Mouse (Mus musculus) hindbrain, embryonic 13.5 days (tissue): ENCODE results near the gene Uchl5. TPM values are rescaled to one million over a fixed set of nuclear protein-coding genes. Genes with fewer than 3 reads are reported as not detected.

Experiments
- ATAC-seq: fragments of 200-750 bp; cut with Nextera tagmentation; 2 replicates; pipeline ENCODE4 v1.8.0; 2017; ENCODE audit warnings: moderate TSS enrichment; ENCODE audit not compliant: low FRiP score
- H3K27ac ChIP-seq: fragments of 300-500 bp; sonication (generic); 2 replicates; pipeline ENCODE4 v1.5.1; 2015; ENCODE audit warnings: inconsistent platforms, mild to moderate bottlenecking, moderate library complexity
- H3K27me3 ChIP-seq: fragments of 300-500 bp; sonication (generic); 2 replicates; pipeline ENCODE4 v1.6.1; 2015; ENCODE audit warnings: mild to moderate bottlenecking, inconsistent platforms
- H3K36me3 ChIP-seq: fragments of 300-500 bp; sonication (generic); 2 replicates; pipeline ENCODE4 v1.6.1; 2015; ENCODE audit warnings: mild to moderate bottlenecking, inconsistent platforms
- H3K4me1 ChIP-seq: fragments of 300-500 bp; sonication (generic); replicated peaks from 2 replicates; pipeline ENCODE4 v1.6.1; 2015; ENCODE audit warnings: inconsistent platforms
- H3K4me2 ChIP-seq: fragments of 300-500 bp; sonication (generic); 2 replicates; pipeline ENCODE4 v1.6.1; 2015; ENCODE audit warnings: inconsistent platforms, mild to moderate bottlenecking, moderate library complexity
- H3K4me3 ChIP-seq: fragments of 300-500 bp; sonication (generic); 2 replicates; pipeline ENCODE4 v1.5.1; 2015; ENCODE audit warnings: mild to moderate bottlenecking, inconsistent platforms
- H3K9ac ChIP-seq: fragments of 300-500 bp; sonication (generic); 2 replicates; pipeline ENCODE4 v1.6.1; 2015; ENCODE audit warnings: mild to moderate bottlenecking, inconsistent platforms
- H3K9me3 ChIP-seq: fragments of 300-500 bp; sonication (generic); 2 replicates; pipeline ENCODE4 v1.6.1; 2016; ENCODE audit warnings: inconsistent platforms
- WGBS: fragments of 180-500 bp; shearing (Covaris S2); methylation state at CpG from one replicate; pipeline ENCODE4 v1.1.7; 2015; 5-methylcytosine and 5-hydroxymethylcytosine counted together
- polyA plus RNA-seq: library from polyadenylated mRNA; unstranded; fragments of >200 nt; fragmentation: Nextera tagmentation; extraction: Ambion mirVana; gene quantifications from 2 replicates; pipeline ENCODE4 v1.2.1, GENCODE M21; 2015

Uchl5 gene
- polyA plus RNA-seq, 1 experiment from 2014 or later, result 65.9 TPM

DNA sequence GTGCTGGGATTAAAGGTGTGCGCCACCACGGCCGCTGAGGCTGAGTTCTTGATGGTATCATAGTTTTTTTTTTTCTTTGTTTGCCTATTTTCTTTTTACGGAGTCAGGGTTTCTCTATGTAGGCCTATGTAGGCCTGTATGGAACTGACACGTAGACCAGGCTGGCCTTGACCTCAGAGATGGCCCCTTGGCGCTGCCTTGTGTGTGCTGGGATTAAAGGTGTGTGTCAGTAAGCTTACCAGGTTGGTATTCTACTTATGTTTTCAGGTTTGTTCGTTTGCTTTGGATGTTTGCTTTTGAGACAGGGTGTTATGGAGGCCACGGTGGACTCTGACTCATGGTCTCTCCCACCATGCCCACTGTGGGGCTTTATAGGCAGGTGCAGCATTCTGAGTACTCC lies 14.9 kb upstream of the Uchl5 start:
- Histone ChIP-seq H3K4me3 (no peak overlapping the region), H3K4me2 (no peak overlapping the region), H3K27ac (no peak overlapping the region), H3K36me3 (peaks cover 78% of the 10 kb centered on the region), H3K4me1 (no peaks in the 10 kb centered on the region), H3K9ac (no peak overlapping the region), H3K27me3 (no peaks in the 10 kb centered on the region), H3K9me3 (no peaks in the 10 kb centered on the region)
- no peak for ATAC-seq
- 96% methylated on average over 8 of the region's 8 CpGs for WGBS

DNA sequence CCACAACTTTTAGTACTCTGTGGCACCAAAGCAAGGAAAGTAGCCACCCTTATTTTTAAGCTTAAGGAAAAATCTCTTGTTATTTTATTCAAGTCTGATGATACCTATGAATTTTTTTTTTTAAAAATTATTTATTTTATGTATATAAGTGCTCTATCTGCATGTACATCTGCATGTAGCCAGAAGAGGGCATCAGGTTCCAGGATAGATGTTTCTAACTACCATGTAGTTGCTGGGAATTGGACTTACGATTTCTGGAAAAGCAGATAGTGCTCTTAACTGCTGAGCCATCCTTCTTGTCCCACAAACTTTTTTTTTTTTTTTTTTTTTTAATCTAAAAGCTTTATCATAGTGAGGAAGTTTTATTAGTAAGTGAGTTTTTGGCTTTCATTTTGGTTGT lies 12.6 kb upstream of the Uchl5 start:
- Histone ChIP-seq H3K27ac (no peak overlapping the region), H3K36me3 (peaks cover 61% of the 10 kb centered on the region), H3K9me3 (no peaks in the 10 kb centered on the region), H3K4me3 (no peak overlapping the region), H3K27me3 (no peaks in the 10 kb centered on the region), H3K9ac (no peak overlapping the region), H3K4me1 (no peaks in the 10 kb centered on the region), H3K4me2 (no peak overlapping the region)
- WGBS, result 65% methylated on average over 1 of the region's 1 CpGs
- ATAC-seq, result no peak

GRCm38 (mm10) chr1:143765801-143766200 lies 11.3 kb upstream of the Uchl5 start:
- Histone ChIP-seq H3K36me3 (peaks cover 60% of the 10 kb centered on the region), H3K9ac (no peak overlapping the region), H3K4me3 (no peak overlapping the region), H3K27me3 (no peaks in the 10 kb centered on the region), H3K27ac (no peak overlapping the region), H3K9me3 (no peaks in the 10 kb centered on the region), H3K4me2 (no peak overlapping the region), H3K4me1 (no peaks in the 10 kb centered on the region)
- no peak for ATAC-seq
- 95% methylated on average over 4 of the region's 4 CpGs for WGBS

- Histone ChIP-seq H3K27ac (no peak overlapping the region), H3K4me3 (no peak overlapping the region), H3K9me3 (no peaks in the 10 kb centered on the region), H3K27me3 (no peaks in the 10 kb centered on the region), H3K4me2 (no peak overlapping the region), H3K36me3 (peaks cover 56% of the 10 kb centered on the region), H3K9ac (no peak overlapping the region), H3K4me1 (no peaks in the 10 kb centered on the region)
- no peak for ATAC-seq
- 96% methylated on average over 6 of the region's 6 CpGs for WGBS
Observed at GRCm38 (mm10) chr1:143766238-143766637, 10.8 kb upstream of the Uchl5 start.

DNA sequence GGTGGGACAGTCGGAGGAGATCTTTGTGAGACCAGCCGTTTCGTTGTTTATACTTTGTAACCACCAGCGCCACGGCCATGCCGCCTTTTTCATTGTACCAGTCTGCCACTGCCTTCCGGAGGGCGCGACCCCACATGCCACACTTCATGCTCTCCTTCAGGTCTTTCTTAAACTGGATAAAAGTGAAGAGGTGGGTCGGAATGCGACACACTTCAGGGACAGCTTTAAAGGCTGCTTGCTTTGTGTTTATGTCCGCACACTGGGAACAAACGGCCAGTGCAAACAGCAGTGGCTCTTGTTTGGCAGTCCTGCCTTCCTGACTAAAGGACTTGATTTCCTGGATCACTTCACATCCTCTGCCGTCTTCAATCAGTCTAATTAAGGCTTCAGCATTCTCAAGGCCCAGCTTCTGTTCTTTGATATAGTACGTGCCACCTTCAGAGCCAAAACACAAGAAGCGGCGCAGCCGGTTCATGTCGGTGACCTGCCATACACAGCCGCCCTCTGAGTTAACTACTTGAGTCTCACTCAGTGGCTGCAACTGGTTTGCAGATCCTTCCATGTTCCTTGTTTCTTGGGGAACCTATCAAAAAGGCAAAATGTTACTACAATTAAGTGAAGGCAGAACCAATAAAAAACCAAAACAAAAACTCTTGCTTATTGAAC lies 6.5 kb upstream of the Uchl5 start:
- Histone ChIP-seq H3K27me3 (no peaks in the 10 kb centered on the region), H3K9ac (no peak overlapping the region), H3K4me1 (peaks cover 32% of the 10 kb centered on the region), H3K9me3 (no peaks in the 10 kb centered on the region), H3K36me3 (peaks cover 32% of the 10 kb centered on the region), H3K27ac (no peak overlapping the region), H3K4me2 (no peak overlapping the region), H3K4me3 (no peak overlapping the region)
- 59% methylated on average over 20 of the region's 20 CpGs for WGBS
- no peak for ATAC-seq

DNA sequence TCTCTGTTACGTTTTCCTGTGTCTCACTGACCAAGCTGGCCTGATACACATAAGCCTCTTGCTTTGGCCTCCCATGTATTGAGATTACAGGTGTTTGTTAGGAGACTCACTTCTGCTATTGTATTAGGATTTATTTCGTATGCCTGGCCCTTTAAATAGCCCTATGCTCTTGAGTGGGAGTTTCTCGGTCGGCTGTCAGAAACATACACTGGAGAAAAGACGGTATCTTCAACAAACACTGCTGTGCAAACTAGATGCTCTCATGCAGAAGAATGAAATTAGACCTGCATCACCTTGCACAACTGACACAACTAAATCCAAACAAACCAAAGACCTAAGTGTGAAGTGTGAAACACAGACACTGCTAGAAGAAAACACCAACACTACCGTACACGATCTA lies 4.0 kb upstream of the Uchl5 start:
- H3K27ac ChIP-seq, result no peak overlapping the region
- no peaks in the 10 kb centered on the region for H3K27me3 ChIP-seq
- 76% methylated on average over 7 of the region's 7 CpGs for WGBS
- ATAC-seq, result no peak
- H3K9ac ChIP-seq, result no peak overlapping the region
- peaks cover 38% of the 10 kb centered on the region for H3K4me1 ChIP-seq
- no peak overlapping the region for H3K4me2 ChIP-seq
- H3K4me3 ChIP-seq, result no peak overlapping the region
- peaks cover 17% of the 10 kb centered on the region for H3K36me3 ChIP-seq
- H3K9me3 ChIP-seq, result no peaks in the 10 kb centered on the region

DNA sequence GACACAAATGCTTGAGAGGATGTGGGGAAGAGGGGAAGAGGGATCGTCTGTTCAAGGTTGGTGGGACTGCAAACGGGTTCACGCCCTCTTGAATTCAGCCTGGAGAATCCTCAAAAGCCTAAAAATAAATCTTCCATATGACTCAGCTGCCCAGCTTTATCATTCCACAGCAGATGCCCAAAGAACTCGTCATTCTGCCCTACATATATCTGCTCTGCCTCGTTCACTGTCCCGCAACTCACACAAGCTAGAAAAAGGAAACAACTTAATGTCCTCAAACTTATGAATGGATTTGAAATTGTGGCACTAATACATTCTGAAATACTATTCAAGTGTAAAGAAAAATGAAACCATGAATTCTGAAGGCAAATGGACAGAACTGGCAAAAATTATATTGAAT lies 3.2 kb upstream of the Uchl5 start:
- 86% methylated on average over 6 of the region's 6 CpGs for WGBS
- ATAC-seq, result no peak
- peaks cover 13% of the 10 kb centered on the region for H3K36me3 ChIP-seq

DNA sequence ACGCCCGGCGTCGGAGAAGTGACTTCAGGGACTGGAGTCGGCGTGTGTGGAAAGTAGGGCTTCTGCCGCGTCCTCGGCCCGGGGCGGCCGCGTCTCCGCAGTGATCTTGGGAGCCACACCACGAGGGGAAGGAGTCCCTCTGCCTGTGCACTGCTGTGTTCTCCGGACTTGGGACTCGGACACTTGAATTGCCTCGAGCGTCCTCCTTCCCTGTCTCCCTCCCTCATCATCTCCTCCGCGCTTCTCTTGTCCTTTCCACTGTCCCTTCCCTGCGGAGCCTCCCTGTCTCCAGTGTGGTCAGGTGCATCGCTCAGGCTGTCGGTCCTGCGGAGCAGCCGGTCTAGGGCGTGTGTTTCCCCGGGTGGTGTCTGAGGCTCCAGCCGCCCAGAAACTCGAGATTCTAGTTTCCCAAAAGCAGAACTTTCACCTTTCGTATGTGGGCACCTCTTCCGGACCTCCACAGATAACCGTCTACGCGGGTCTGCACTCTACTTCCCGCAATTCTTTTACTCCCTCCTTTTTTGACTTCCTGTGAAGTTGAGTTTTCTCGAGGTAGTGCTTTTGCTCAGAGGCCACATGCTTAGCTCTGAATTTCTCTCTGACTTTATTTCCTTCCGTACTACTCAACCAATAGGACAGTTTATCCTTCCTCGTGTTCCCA lies 616 bp downstream of the Uchl5 start:
- H3K4me1 ChIP-seq, result peaks cover 36% of the 10 kb centered on the region

More for the DNA sequence above, 3.2 kb upstream of the Uchl5 start:
- Histone ChIP-seq H3K9ac (no peak overlapping the region), H3K9me3 (no peaks in the 10 kb centered on the region), H3K27me3 (no peaks in the 10 kb centered on the region), H3K4me2 (no peak overlapping the region), H3K4me3 (no peak overlapping the region), H3K4me1 (peaks cover 47% of the 10 kb centered on the region), H3K27ac (no peak overlapping the region)

GRCm38 (mm10) chr1:143788584-143789227 lies 11.6 kb downstream of the Uchl5 start:
- Histone ChIP-seq H3K27ac (no peak overlapping the region), H3K9me3 (no peaks in the 10 kb centered on the region), H3K27me3 (no peaks in the 10 kb centered on the region), H3K9ac (no peak overlapping the region), H3K4me3 (no peak overlapping the region), H3K4me1 (no peaks in the 10 kb centered on the region), H3K36me3 (peaks cover 3% of the 10 kb centered on the region; the same call in 1 of the 2 replicates), H3K4me2 (no peak overlapping the region)
- 70% methylated on average over 2 of the region's 2 CpGs for WGBS
- no peak for ATAC-seq

More for the DNA sequence above, 616 bp downstream of the Uchl5 start:
- Histone ChIP-seq H3K9me3 (no peaks in the 10 kb centered on the region), H3K9ac (peak overlapping the region; percentile 91), H3K4me3 (peak overlapping the region; percentile 86), H3K27ac (peak overlapping the region; percentile 82), H3K4me2 (peak overlapping the region; percentile 91), H3K36me3 (no peaks in the 10 kb centered on the region), H3K27me3 (no peaks in the 10 kb centered on the region)
- WGBS, result under 1% methylated on average over 38 of the region's 39 CpGs
- ATAC-seq, result peak; percentile 67

GRCm38 (mm10) chr1:143803537-143803936 lies 26.5 kb downstream of the Uchl5 start:
- H3K9ac ChIP-seq, result no peak overlapping the region
- no peaks in the 10 kb centered on the region for H3K27me3 ChIP-seq
- H3K9me3 ChIP-seq, result no peaks in the 10 kb centered on the region
- peak; percentile 81 for ATAC-seq
- no peak overlapping the region for H3K4me3 ChIP-seq
- 41% methylated on average over 4 of the region's 4 CpGs for WGBS
- no peaks in the 10 kb centered on the region for H3K4me1 ChIP-seq
- H3K27ac ChIP-seq, result no peak overlapping the region
- H3K36me3 ChIP-seq, result peaks cover 2% of the 10 kb centered on the region; the same call in 1 of the 2 replicates
- H3K4me2 ChIP-seq, result no peak overlapping the region

DNA sequence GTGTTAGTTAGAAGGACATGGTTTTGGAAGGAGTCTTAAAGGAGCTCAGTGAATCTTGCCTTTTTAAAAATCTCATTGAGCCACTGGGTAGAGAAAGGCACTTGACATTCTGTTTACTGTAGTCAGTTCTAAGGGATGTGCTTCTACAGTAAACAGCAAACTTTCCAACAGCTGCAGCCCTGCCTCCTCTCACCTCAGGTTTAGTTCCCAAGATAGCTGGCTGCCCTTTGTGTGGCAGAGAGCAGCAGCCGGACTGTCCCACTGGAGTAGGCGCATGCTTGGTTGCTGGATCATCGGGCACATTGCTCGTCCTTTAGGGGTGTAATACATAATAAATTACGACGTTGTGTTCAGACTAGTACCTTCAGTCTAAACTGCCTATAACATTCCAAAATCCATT lies 32.0 kb downstream of the Uchl5 start:
- ATAC-seq, result no peak
- H3K4me1 ChIP-seq, result no peaks in the 10 kb centered on the region
- no peak overlapping the region for H3K9ac ChIP-seq
- H3K4me2 ChIP-seq, result no peak overlapping the region
- no peaks in the 10 kb centered on the region for H3K9me3 ChIP-seq
- WGBS, result 80% methylated on average over 6 of the region's 6 CpGs
- H3K27ac ChIP-seq, result no peak overlapping the region
- peaks cover 2% of the 10 kb centered on the region; the same call in 1 of the 2 replicates for H3K36me3 ChIP-seq
- H3K4me3 ChIP-seq, result no peak overlapping the region
- no peaks in the 10 kb centered on the region for H3K27me3 ChIP-seq

- no peak overlapping the region for H3K9ac ChIP-seq
- H3K36me3 ChIP-seq, result no peaks in the 10 kb centered on the region
- no peaks in the 10 kb centered on the region for H3K4me1 ChIP-seq
- 44% methylated on average over 7 of the region's 7 CpGs for WGBS
- peak; percentile 84 for ATAC-seq
- H3K27ac ChIP-seq, result no peak overlapping the region
- H3K27me3 ChIP-seq, result no peaks in the 10 kb centered on the region
- H3K4me3 ChIP-seq, result no peak overlapping the region
- no peaks in the 10 kb centered on the region for H3K9me3 ChIP-seq
- no peak overlapping the region for H3K4me2 ChIP-seq
Observed at GRCm38 (mm10) chr1:143813676-143814360, 36.7 kb downstream of the Uchl5 start.
